In the genomic region with DNA sequence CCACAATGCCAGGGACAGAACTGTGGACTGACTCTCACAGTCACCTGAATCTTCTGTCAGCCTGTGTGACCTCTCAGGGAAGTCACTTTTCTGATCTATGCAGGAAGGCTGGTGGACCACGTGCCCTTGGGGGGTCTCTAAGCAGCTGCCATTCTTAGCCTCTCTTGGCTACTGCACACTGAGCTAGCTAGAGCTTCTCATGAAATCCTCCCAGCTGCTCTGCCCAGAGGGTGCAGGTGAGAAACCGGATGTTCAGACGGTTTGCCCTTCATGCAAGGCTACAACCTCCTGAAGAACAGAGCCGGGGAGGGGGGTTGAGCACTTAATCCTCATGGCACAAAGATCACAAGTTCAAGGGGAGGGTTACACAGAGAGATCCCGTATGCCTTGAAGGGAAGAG, we compare ENCODE assay signal across 11 mouse cellular contexts. TPM values are rescaled to one million over a fixed set of nuclear protein-coding genes. Genes with fewer than 3 reads are reported as not detected.
DNase-seq lines count a peak whose midpoint lies in the region; ATAC-seq lines count a peak whose summit lies in the region.
"Had no signal": no experiment of that assay in that cellular context is flagged by ENCODE, and none has a peak within 500 bp of the region (broad histone marks: within the 10 kb centered on the region; RNA-seq: fewer than 3 reads in every experiment).

No protein-coding gene starts in this region.

- DNase-seq in kidney, postnatal 10 days = peak; percentile 17
- DNase-seq in CD8-positive naive resting alpha-beta T cell, adult 2 months (ENCODE audit: low read depth in 2 of 2, low spot score in 2 of 2) = peak; percentile 6 to 24
- DNase-seq in embryonic facial prominence, embryonic 10.5 days (ENCODE audit: low spot score) = no peak
- peak; percentile 81 to 87 for DNase-seq in thymus, postnatal 10 days (ENCODE audit: low spot score in 2 of 2)
- DNase-seq in urinary bladder, postnatal 4 days (ENCODE audit: low spot score in 2 of 2) = no peak
- DNase-seq: lung, postnatal 14 days; right cerebral cortex, adult 18-20 months had no signal

- no peak overlapping the region for H3K4me2 ChIP-seq in kidney, embryonic 14.5 days (replicated peaks; ENCODE audit: low read depth, low read length)
- H3K4me2 ChIP-seq in liver, embryonic 12.5 days = no peak overlapping the region
- H3K4me2 ChIP-seq: midbrain, embryonic 15.5 days had no signal

- H3K9ac ChIP-seq in kidney, embryonic 14.5 days (ENCODE audit: low read depth, low read length) = no peak overlapping the region
- no peak overlapping the region for H3K9ac ChIP-seq in liver, embryonic 12.5 days
- H3K9ac ChIP-seq: midbrain, embryonic 15.5 days had no signal

- peaks cover 19% of the 10 kb centered on the region for H3K4me1 ChIP-seq in kidney, embryonic 14.5 days (ENCODE audit: control insufficient read depth, insufficient read depth, low read length)
- peaks cover 54% of the 10 kb centered on the region for H3K4me1 ChIP-seq in embryonic facial prominence, embryonic 10.5 days
- peaks cover 30% of the 10 kb centered on the region for H3K4me1 ChIP-seq in liver, embryonic 12.5 days

- no peaks in the 10 kb centered on the region for H3K9me3 ChIP-seq in kidney, embryonic 14.5 days (ENCODE audit: control insufficient read depth, low read length)
- H3K9me3 ChIP-seq in embryonic facial prominence, embryonic 10.5 days = no peaks in the 10 kb centered on the region
- no peaks in the 10 kb centered on the region for H3K9me3 ChIP-seq in liver, embryonic 12.5 days (replicated peaks)
- H3K9me3 ChIP-seq: midbrain, embryonic 15.5 days had no signal

- no peak overlapping the region for H3K27ac ChIP-seq in kidney, embryonic 14.5 days (ENCODE audit: low read depth, low read length)
- H3K27ac ChIP-seq in embryonic facial prominence, embryonic 10.5 days (replicated peaks) = no peak overlapping the region; the same call in 1 of the 2 replicates
- H3K27ac ChIP-seq in liver, embryonic 12.5 days = no peak overlapping the region
- H3K27ac ChIP-seq: midbrain, embryonic 15.5 days had no signal

- no peaks in the 10 kb centered on the region for H3K36me3 ChIP-seq in kidney, embryonic 14.5 days (ENCODE audit: control insufficient read depth, insufficient read depth, low read length)
- no peaks in the 10 kb centered on the region for H3K36me3 ChIP-seq in embryonic facial prominence, embryonic 10.5 days (replicated peaks)
- no peaks in the 10 kb centered on the region for H3K36me3 ChIP-seq in liver, embryonic 12.5 days
- H3K36me3 ChIP-seq: midbrain, embryonic 15.5 days had no signal

- no peak overlapping the region for H3K4me3 ChIP-seq in kidney, embryonic 14.5 days (ENCODE audit: low read length)
- H3K4me3 ChIP-seq in embryonic facial prominence, embryonic 10.5 days = 0 out of 2 replicates have a peak overlapping the region, but pooled peaks have one; percentile 11
- no peak overlapping the region for H3K4me3 ChIP-seq in liver, embryonic 12.5 days
- H3K4me3 ChIP-seq: midbrain, embryonic 15.5 days had no signal

- peaks cover 19% of the 10 kb centered on the region for H3K27me3 ChIP-seq in kidney, embryonic 14.5 days (ENCODE audit: control insufficient read depth, insufficient read depth, low read length)
- peaks cover 58% of the 10 kb centered on the region for H3K27me3 ChIP-seq in embryonic facial prominence, embryonic 10.5 days (replicated peaks; ENCODE audit: low read depth, poor library complexity, severe bottlenecking)
- H3K27me3 ChIP-seq in liver, embryonic 12.5 days (replicated peaks) = peaks cover 66% of the 10 kb centered on the region

- WGBS in kidney, embryonic 14.5 days = 26% methylated on average over 5 of the region's 5 CpGs
- 49% methylated on average over 5 of the region's 5 CpGs for WGBS in embryonic facial prominence, embryonic 10.5 days
- 35% methylated on average over 5 of the region's 5 CpGs for WGBS in liver, embryonic 12.5 days (ENCODE audit: insufficient replicate concordance)

- no peak for ATAC-seq in kidney, embryonic 14.5 days (ENCODE audit: low FRiP score, low TSS enrichment)
- ATAC-seq in liver, embryonic 12.5 days = no peak
- ATAC-seq: midbrain, embryonic 15.5 days had no signal

RNA-seq across cellular contexts. Expression of gene Fgr, which starts 3.7 kb away (rescaled TPM):
- polyA plus RNA-seq in kidney, embryonic 14.5 days (2014; fragmentation: Nextera tagmentation; extraction: Ambion mirVana) = 0.23 and 0.45 TPM in 2 replicates
- 0.16 and 0.21 TPM in 2 replicates for polyA plus RNA-seq in embryonic facial prominence, embryonic 10.5 days (2016; fragmentation: Nextera tagmentation; extraction: Ambion mirVana)
- polyA plus RNA-seq in liver, embryonic 12.5 days (2016; fragmentation: Nextera tagmentation; extraction: Ambion mirVana) = 0.60 and 0.73 TPM in 2 replicates
- polyA plus RNA-seq: neural tube, embryonic 14.5 days had no signal

RNA-seq across cellular contexts. Expression of gene Ahdc1, which starts 33.5 kb away (rescaled TPM):
- 11.3 and 12.1 TPM in 2 replicates for polyA plus RNA-seq in kidney, embryonic 14.5 days (2014; fragmentation: Nextera tagmentation; extraction: Ambion mirVana)
- 11.5 and 11.6 TPM in 2 replicates for polyA plus RNA-seq in embryonic facial prominence, embryonic 10.5 days (2016; fragmentation: Nextera tagmentation; extraction: Ambion mirVana)
- polyA plus RNA-seq in liver, embryonic 12.5 days (2016; fragmentation: Nextera tagmentation; extraction: Ambion mirVana) = 2.9 and 3.2 TPM in 2 replicates

RNA-seq across cellular contexts. Expression of gene Fam76a, which starts 55.2 kb away (rescaled TPM):
- polyA plus RNA-seq in kidney, embryonic 14.5 days (2014; fragmentation: Nextera tagmentation; extraction: Ambion mirVana) = 27.2 and 43.3 TPM in 2 replicates
- polyA plus RNA-seq in embryonic facial prominence, embryonic 10.5 days (2016; fragmentation: Nextera tagmentation; extraction: Ambion mirVana) = 31.0 and 32.1 TPM in 2 replicates
- 22.6 and 25.8 TPM in 2 replicates for polyA plus RNA-seq in liver, embryonic 12.5 days (2016; fragmentation: Nextera tagmentation; extraction: Ambion mirVana)

Comparison
In these comparisons a context has a peak if more than half of its experiments do, and no peak if none do; other contexts are left out.
1. DNase-seq: peak in kidney, postnatal 10 days (single experiment), CD8-positive naive resting alpha-beta T cell, adult 2 months (2 of 2) and thymus, postnatal 10 days (2 of 2); none in embryonic facial prominence, embryonic 10.5 days (single experiment) and urinary bladder, postnatal 4 days (0 of 2).